In genomic region chr19:53066934-53067333, GRCm38 (mm10) we compare ENCODE assay signal across 8 mouse cellular contexts. TPM values are rescaled to one million over a fixed set of nuclear protein-coding genes. Genes with fewer than 3 reads are reported as not detected.
DNase-seq lines count a peak whose midpoint lies in the region; ATAC-seq and TF ChIP-seq lines count a peak whose summit lies in the region.

No protein-coding gene starts in this region.

- H3K4me3 ChIP-seq in kidney, adult 2 months (ENCODE audit: insufficient read depth, low read depth, low read length), result no peak overlapping the region
- no peak overlapping the region for H3K4me3 ChIP-seq in liver, embryonic 12.5 days

- H3K4me2 ChIP-seq in liver, embryonic 12.5 days, result no peak overlapping the region

- WGBS in kidney, adult 2 months, result 31% methylated on average over 10 of the region's 10 CpGs
- WGBS in liver, embryonic 12.5 days (ENCODE audit: insufficient replicate concordance), result 50% methylated on average over 10 of the region's 10 CpGs

- H3K27ac ChIP-seq in kidney, adult 2 months (ENCODE audit: insufficient read depth, low read depth, low read length), result no peak overlapping the region
- no peak overlapping the region for H3K27ac ChIP-seq in liver, embryonic 12.5 days

- peak; percentile 25 for DNase-seq in adrenal gland, postnatal 14 days
- DNase-seq in adrenal gland, adult 8-10 months, result no peak
- DNase-seq in gastrocnemius, postnatal 36 days, result peak; percentile 28 to 42
- DNase-seq in kidney, adult 2 months, result peak; percentile 81
- DNase-seq in mesoderm, embryonic 11.5 days (ENCODE audit: low read depth, low spot score), result peak; percentile 64
- DNase-seq in spleen, adult 12 weeks (ENCODE audit: low spot score), result no peak
- no peak for DNase-seq in ovary, postnatal 14 days (ENCODE audit: low spot score)

- TF ChIP-seq POLR2A in kidney, adult 2 months (IDR thresholded peaks at IDR 0.05; ENCODE audit: low read depth, low read length), result no peak

- no peaks in the 10 kb centered on the region for H3K9me3 ChIP-seq in liver, embryonic 12.5 days (replicated peaks)

- H3K36me3 ChIP-seq in kidney, adult 2 months (ENCODE audit: control insufficient read depth, insufficient read depth, low read length), result no peaks in the 10 kb centered on the region
- H3K36me3 ChIP-seq in liver, embryonic 12.5 days, result no peaks in the 10 kb centered on the region

- no peaks in the 10 kb centered on the region for H3K27me3 ChIP-seq in kidney, adult 2 months (replicated peaks; ENCODE audit: control insufficient read depth, insufficient read depth, low read length)
- H3K27me3 ChIP-seq in liver, embryonic 12.5 days (replicated peaks), result no peaks in the 10 kb centered on the region

- ATAC-seq in liver, embryonic 12.5 days, result no peak

- no peak for TF ChIP-seq CTCF in kidney, adult 2 months (conservative IDR thresholded peaks at IDR 0.05; ENCODE audit: insufficient read depth, insufficient read length, low read depth, low read length)

- H3K9ac ChIP-seq in liver, embryonic 12.5 days, result no peak overlapping the region

- intact Hi-C loops in gastrocnemius, postnatal 36 days (cut with DNase I), result no loop called here

- no peaks in the 10 kb centered on the region for H3K4me1 ChIP-seq in kidney, adult 2 months (ENCODE audit: control insufficient read depth, insufficient read depth, low read length)
- H3K4me1 ChIP-seq in liver, embryonic 12.5 days, result peaks cover 6% of the 10 kb centered on the region; the same call in 1 of the 2 replicates

RNA-seq across cellular contexts. Expression of gene Xpnpep1, which starts 26.9 kb away (rescaled TPM):
- 104 and 108 TPM in 2 replicates for total RNA-seq in adrenal gland, postnatal 14 days (2021)
- total RNA-seq in adrenal gland, adult 8-10 months (2022), result 10 to 100 TPM; 76.5 to 88.9 (median 81.1) TPM
- total RNA-seq in gastrocnemius, postnatal 36 days (2021), result 10 to 100 TPM; 41.8 to 52.1 TPM
- polyA plus RNA-seq in kidney, adult 2 months (2012; rRNA removed), result 250 and 253 TPM in 2 replicates
- 124 and 133 TPM in 2 replicates for polyA plus RNA-seq in liver, embryonic 12.5 days (2016; fragmentation: Nextera tagmentation; extraction: Ambion mirVana)

Comparison
In these comparisons a context has a peak if more than half of its experiments do, and no peak if none do; other contexts are left out.
1. DNase-seq: peak in adrenal gland, postnatal 14 days (single experiment), gastrocnemius, postnatal 36 days (2 of 2), kidney, adult 2 months (single experiment) and mesoderm, embryonic 11.5 days (single experiment); none in adrenal gland, adult 8-10 months (single experiment), spleen, adult 12 weeks (single experiment) and ovary, postnatal 14 days (single experiment).